Mouse (Mus musculus) brain, embryonic 18.5 days (tissue): ENCODE data around the gene Ndufb5.
"Not testable (repeated sequence)": the region's sequence is repeated elsewhere in the genome, so short reads cannot be mapped to it uniquely, and the experiment has no call there.

Experiments used
- DNase-seq: peaks from one replicate; pipeline ENCODE4 v3.0.0-alpha.2; 2012; ENCODE audit warnings: low read depth, low spot score

The Ndufb5 gene

GRCm38 (mm10) chr3:32725951-32726350, 10.8 kb upstream of the Ndufb5 start:
- DNase-seq: no peak

- DNase-seq: no peak
Observed at GRCm38 (mm10) chr3:32727861-32728260, 8.9 kb upstream of the Ndufb5 start.

- no peak for DNase-seq
Observed at GRCm38 (mm10) chr3:32737172-32737655, 424 bp downstream of the Ndufb5 start, which contains the start of gene Mrpl47. Gene Mrpl47 (minus strand): TSS chr3:32737605.

DNA sequence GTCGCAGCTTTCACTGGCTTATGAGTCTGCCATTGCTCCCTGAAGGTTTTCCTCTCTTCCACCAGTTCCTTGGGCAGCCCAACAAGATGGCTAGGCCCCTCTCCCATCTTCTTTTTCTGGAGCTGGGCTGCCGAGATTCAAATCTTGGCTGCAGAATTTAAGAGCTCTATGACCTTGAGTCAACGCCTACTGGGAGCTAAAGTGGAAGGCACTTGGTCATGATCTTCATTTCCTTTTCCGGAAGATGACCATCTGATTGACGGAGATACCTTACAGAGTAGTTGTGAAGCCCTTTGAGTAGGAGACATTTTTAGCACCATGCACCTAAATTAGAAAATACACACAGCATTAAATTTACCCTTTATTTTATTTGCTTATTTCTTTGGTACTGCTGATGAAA, 1.8 kb downstream of the Ndufb5 start:
- DNase-seq: no peak

- no peak for DNase-seq
Observed at GRCm38 (mm10) chr3:32742276-32742780, 5.5 kb downstream of the Ndufb5 start.

- DNase-seq: no peak
Observed at GRCm38 (mm10) chr3:32745001-32745400, 8.2 kb downstream of the Ndufb5 start.

- DNase-seq: not testable (repeated sequence)
Observed at GRCm38 (mm10) chr3:32745426-32745825, 8.6 kb downstream of the Ndufb5 start.

- no peak for DNase-seq
Observed at GRCm38 (mm10) chr3:32748384-32748783, 11.6 kb downstream of the Ndufb5 start.

DNA sequence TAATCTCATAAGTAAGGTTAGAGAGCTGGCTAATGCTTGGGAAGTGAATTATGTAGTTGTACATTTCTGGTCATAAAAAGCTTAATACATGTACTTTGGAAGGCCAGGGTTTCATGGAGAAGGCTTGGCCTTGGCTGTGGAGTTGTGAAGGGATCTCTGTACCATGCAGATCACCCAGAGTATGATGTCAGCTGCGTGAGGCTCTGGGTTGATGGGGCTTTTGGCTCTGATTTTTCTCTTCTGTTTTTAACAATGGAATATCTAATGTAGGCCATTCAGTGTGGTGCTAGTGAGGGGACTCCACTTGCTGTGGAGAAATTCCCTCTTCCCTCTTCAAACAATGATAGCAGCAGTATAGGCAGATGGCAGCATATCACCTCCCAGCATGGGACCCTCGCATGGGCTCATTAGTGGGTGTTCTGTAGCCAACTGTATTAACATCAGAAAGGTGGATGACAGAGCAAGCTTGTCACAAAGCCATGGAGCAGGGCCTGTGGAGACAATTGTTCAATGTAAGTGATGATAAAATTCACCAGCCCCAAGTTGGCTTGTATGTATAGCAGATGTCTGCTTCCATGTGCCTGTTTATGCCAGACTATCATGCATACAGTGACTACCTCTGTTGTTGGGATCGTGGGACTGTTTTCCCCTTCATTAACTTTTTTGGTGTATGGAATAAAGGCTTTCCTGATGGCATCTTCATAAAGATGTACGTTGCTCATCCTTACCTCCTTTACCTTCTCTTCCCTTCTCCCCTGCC, 13.2 kb downstream of the Ndufb5 start:
- DNase-seq: no peak

DNA sequence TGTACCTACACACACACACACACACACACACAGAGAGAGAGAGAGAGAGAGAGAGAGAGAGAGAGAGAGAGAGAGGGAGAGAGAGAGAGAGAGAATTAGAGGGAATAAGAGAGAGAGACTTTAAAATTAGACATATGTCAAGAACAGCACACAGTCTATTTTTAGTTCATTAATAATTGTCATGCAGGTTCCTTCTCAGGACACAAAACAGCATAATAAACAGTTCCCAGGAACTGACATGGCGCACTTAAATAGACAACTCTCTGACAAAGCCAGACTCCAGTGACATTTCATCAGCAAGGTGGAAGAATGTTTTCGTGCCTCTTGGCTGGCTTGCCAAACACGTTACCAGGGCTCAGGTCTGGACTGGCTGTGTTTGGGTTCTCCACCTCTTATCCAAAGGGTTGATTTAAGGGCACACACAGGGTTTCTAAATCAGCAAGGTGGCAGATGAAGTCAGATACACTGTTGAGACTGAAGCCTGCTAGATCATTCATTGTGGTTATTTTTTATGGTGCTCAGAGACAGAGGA, 17.7 kb downstream of the Ndufb5 start:
- no peak for DNase-seq

DNA sequence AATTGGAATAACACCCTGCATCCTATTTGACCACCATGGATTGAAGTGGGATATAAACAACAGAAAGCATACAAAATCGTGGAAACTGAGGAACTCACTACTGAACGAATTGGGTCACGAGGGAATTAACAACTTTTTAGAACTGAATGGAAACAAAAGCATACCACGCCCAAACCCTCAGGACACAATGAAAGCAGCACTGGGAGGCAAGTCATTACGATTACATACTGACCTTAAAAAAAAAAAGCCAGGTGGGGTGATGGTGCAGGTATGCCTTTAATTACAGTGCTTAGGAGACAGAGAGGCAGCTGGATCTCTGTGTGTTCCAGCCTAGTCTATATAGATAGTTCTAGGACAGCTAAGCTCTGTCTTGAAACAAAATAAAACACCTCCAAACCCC, 22.4 kb downstream of the Ndufb5 start:
- DNase-seq: no peak

- no peak for DNase-seq
Observed at GRCm38 (mm10) chr3:32762962-32763361, 26.2 kb downstream of the Ndufb5 start.

DNA sequence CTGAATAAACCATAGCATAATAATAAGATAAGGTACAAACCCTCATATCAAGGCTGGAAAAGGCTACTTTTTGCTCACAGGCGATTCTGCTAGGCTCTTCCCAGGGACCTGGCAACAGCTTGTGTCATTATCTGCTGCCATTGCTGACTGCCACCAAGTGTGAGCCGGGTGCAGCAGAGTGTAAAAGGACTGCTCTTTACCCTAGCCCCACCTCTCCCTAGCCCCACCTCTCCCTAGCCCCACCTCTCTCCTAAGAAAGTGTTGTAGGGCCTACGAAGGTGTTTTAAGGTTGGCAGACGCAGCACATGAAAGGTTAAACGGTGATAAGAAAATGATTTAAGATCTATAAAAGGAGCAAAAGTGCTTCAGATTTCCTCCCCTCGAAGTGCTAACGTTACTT, 27.1 kb downstream of the Ndufb5 start:
- no peak for DNase-seq

DNA sequence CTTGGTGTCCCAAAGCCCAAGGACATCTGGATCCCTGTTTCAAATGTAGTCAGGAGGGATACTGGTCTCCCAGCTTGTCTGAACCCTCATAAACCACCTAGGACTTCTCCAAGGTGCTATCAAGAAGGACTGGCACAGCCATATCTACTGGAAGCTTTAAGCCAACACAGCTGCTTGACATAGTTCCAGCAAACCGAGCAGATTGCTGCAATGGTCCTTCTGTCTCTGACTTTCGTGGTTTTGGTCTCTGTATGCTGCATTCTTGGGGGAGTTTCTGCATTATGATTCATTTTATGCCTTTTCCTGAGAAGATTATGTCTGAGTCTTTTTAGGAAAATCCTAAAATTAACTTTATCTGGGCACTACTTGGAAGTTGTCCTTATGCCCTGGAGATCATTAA, 34.0 kb downstream of the Ndufb5 start:
- DNase-seq: no peak
